Mouse (Mus musculus): ENCODE results near the gene Mdm1. TPM values are rescaled to one million over a fixed set of nuclear protein-coding genes. Genes with fewer than 3 reads are reported as not detected.

Mdm1 gene
- 47.2 and 48.7 TPM in 2 replicates for polyA plus RNA-seq (2016; fragmentation: Nextera tagmentation; extraction: Ambion mirVana)

DNA sequence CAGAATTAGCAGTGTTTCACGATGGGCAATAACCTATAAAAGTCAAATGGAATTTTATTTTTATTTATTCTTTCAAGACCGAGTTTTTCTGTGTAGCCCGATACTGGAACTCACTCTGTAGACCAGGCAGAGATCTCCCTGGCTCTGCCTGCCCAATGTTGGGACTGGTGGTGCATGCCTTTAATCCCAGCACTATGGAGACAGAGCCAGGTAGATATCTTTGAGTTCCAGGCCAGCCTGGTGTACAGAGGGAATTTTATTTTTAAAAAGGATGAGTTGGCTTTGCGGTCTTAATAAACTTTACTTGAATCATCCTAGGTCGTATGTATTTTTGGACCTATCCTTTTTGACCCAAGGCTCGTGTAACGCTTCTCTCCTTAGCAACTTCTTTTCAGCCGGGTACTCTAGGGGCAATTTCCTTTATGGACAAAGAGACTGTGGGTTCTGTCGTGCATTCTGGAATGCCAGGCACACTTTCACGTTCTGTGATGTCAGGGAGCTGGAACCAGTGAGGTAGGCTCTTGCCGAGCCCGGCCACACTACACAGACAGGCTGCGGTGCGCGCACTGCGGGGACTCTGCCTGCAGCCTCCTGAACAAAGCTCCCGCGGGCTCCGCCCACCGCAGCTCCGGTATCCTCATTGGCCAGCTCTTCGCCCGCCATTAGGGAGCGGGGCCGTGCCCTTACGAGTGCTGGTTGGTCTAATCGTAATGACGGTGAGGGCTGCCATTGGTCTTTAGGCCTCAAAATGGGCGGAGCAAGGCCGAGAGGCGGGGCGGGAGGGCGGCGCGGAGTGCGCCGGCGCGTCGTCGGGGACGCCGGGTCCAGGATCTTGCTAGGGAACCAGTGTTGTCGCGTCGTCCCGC is at the start of gene Mdm1:
Gene Mdm1 (plus strand): TSS at position 794 of the 866 bp plus-strand sequence.
- Histone ChIP-seq H3K4me3 (peak within 1 kb of the TSS; percentile 89), H3K4me1 (peaks cover 9% of the 10 kb centered on the region), H3K36me3 (peaks cover 14% of the 10 kb centered on the region; the same call in 1 of the 2 replicates), H3K27me3 (no peaks in the 10 kb centered on the region), H3K9me3 (no peaks in the 10 kb centered on the region), H3K4me2 (replicated peaks) (peak within 1 kb of the TSS; percentile 67), H3K27ac (peak within 1 kb of the TSS; percentile 83), H3K9ac (peak within 1 kb of the TSS; percentile 80)
- peak; percentile 100 for ATAC-seq (ENCODE audit: insufficient number of reproducible peaks, insufficient read depth, low FRiP score, low TSS enrichment)
- 6% methylated on average over 43 of the region's 47 CpGs for WGBS

DNA sequence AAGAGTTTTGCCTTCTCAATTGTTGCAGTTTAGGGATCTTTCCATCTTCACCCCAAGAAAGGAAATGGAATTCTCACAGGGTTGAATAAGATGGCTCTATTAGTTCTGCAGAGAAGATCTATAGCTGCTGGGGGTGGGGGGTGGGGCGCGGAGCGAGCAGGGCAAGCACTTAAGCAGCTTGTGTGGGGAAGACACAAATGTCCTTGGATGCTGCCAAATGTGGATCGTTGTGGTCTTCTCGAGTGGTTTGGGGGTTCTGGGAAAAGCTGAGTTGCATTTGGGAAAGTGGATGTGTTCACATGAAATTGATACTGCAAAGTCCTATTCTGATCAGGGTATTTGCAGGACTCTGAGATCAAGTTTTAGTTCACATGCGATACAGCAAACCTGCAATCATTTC is 48.9 kb upstream of the Mdm1 start:
- H3K9ac ChIP-seq: no peak overlapping the region
- no peak for ATAC-seq (ENCODE audit: insufficient number of reproducible peaks, insufficient read depth, low FRiP score, low TSS enrichment)
- no peaks in the 10 kb centered on the region for H3K36me3 ChIP-seq
- 78% methylated on average over 6 of the region's 6 CpGs for whole genome bisulfite sequencing
- H3K27ac ChIP-seq: peak overlapping the region; percentile 50
- no peaks in the 10 kb centered on the region for H3K9me3 ChIP-seq
- no peak overlapping the region for H3K4me2 ChIP-seq (replicated peaks)
- peaks cover 16% of the 10 kb centered on the region for H3K4me1 ChIP-seq
- H3K27me3 ChIP-seq: no peaks in the 10 kb centered on the region
- no peak overlapping the region for H3K4me3 ChIP-seq

DNA sequence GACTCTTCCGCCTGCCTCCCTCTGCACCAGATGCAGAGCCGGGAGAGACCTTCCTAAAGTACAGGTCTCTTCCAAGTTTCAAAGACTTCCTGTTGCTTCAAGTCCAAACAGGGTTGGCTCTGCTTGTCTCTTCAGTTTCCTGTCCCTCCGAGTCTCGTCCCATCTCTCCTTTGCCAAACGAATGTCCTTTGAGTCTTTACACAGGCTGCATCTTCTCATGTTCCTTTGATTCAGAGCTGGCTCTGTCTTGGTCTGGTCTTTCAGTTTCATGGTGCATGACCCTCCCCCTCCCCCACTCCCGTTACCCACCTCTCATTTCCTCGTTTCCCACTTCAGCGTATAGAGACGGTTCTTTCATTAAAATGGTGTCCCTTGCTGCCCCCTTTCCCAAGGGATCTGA is 47.9 kb upstream of the Mdm1 start:
- H3K4me3 ChIP-seq: no peak overlapping the region
- 62% methylated on average over 9 of the region's 9 CpGs for WGBS
- H3K27me3 ChIP-seq: no peaks in the 10 kb centered on the region
- no peak overlapping the region for H3K27ac ChIP-seq
- H3K4me2 ChIP-seq (replicated peaks): no peak overlapping the region
- no peaks in the 10 kb centered on the region for H3K9me3 ChIP-seq
- peaks cover 10% of the 10 kb centered on the region for H3K4me1 ChIP-seq
- ATAC-seq (ENCODE audit: insufficient number of reproducible peaks, insufficient read depth, low FRiP score, low TSS enrichment): no peak
- H3K36me3 ChIP-seq: no peaks in the 10 kb centered on the region
- no peak overlapping the region for H3K9ac ChIP-seq

DNA sequence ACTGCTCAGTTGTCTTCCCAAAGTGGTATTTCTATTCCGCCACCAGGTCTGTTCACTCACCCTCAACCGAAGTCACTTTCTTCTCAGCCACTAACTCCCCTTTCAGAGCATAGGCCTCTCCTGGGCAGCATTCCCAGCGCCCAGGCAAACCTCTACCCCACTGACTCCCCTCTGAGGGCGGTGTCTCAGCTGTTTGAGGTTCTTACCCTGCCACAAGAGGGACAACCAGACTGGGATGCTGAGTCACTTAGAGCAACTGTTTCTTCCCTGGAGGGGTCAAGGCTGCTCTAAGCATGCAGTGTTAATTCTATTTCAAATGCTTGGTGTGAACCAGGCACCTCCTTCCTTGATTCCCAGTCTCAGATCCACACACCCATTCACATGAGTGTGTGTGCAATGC is 46.8 kb upstream of the Mdm1 start:
- Histone ChIP-seq H3K27ac (no peak overlapping the region), H3K36me3 (no peaks in the 10 kb centered on the region), H3K4me2 (replicated peaks) (no peak overlapping the region), H3K9me3 (no peaks in the 10 kb centered on the region), H3K4me3 (no peak overlapping the region), H3K4me1 (peaks cover 10% of the 10 kb centered on the region), H3K9ac (no peak overlapping the region), H3K27me3 (no peaks in the 10 kb centered on the region)
- 79% methylated on average over 4 of the region's 4 CpGs for WGBS
- no peak for ATAC-seq (ENCODE audit: insufficient number of reproducible peaks, insufficient read depth, low FRiP score, low TSS enrichment)

DNA sequence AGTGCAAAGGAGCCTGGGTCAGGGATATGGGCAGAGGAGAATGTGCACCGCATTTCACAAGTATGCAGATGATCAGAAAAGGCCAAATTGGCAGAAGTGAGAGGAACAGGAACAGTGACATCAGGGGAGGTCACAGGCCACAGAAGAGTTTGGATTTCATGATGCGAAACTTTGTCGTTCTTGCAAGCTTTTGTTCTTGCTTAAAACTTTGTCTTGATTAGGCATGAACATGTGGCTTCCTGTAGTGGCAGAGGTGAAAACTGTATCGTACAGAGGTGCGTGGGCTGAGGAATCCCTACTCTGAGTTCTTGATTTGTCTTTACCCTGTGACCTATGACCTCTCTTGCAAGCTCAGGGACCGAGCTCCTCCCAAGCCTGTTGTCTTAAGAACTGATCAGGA is 45.4 kb upstream of the Mdm1 start:
- H3K4me2 ChIP-seq (replicated peaks): no peak overlapping the region
- H3K9me3 ChIP-seq: no peaks in the 10 kb centered on the region

DNA sequence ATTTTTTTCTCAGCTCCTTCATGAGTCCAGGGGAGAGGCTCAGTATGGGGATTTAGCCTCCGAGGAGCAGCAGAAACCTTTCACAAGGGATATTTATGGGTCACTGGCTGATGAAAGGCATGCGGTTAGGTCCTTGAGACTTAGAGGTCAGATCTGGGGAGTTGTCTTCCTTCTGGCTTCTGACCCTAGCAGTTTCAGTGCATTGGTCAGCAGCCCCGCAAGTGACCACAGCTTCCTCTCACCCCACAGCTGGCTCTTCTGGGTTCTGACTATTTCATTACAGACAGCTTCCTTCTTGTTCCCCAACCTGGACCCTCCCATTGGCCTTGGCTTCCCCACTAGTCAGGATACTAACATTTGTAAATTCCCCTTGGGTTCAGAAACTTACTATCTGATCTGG is 43.7 kb upstream of the Mdm1 start:
- Histone ChIP-seq H3K4me2 (replicated peaks) (no peak overlapping the region), H3K4me1 (no peaks in the 10 kb centered on the region; the same call in 1 of the 2 replicates), H3K9ac (no peak overlapping the region), H3K36me3 (no peaks in the 10 kb centered on the region), H3K27me3 (no peaks in the 10 kb centered on the region), H3K9me3 (no peaks in the 10 kb centered on the region), H3K4me3 (no peak overlapping the region), H3K27ac (no peak overlapping the region)
- no peak for ATAC-seq (ENCODE audit: insufficient number of reproducible peaks, insufficient read depth, low FRiP score, low TSS enrichment)
- WGBS: 84% methylated on average over 3 of the region's 3 CpGs

More for the DNA sequence above, 45.4 kb upstream of the Mdm1 start:
- Histone ChIP-seq H3K9ac (no peak overlapping the region), H3K27ac (no peak overlapping the region), H3K36me3 (no peaks in the 10 kb centered on the region), H3K27me3 (no peaks in the 10 kb centered on the region), H3K4me3 (no peak overlapping the region), H3K4me1 (peaks cover 10% of the 10 kb centered on the region)
- ATAC-seq (ENCODE audit: insufficient number of reproducible peaks, insufficient read depth, low FRiP score, low TSS enrichment): no peak
- 83% methylated on average over 6 of the region's 6 CpGs for WGBS

DNA sequence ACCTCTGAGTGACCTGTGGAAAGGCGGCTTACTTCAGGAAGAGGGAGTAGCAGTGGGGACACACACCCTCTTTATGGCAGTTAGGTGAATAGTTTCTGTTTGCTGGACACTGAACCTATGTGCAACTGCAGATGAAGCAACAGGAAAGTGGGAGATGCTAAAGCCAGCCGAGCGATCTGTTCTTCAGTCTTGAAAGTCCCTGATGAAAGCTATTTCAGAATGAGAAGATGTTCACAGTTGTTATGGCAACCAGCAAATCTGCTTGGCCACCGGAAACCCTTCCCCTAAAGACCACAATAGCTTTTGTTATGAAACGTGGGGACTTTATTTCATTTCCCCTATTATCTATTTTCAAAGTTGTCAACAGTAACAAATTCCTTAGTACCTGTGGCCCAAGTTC is 41.0 kb upstream of the Mdm1 start:
- no peak overlapping the region for H3K4me3 ChIP-seq
- no peak for ATAC-seq (ENCODE audit: insufficient number of reproducible peaks, insufficient read depth, low FRiP score, low TSS enrichment)
- no peak overlapping the region for H3K27ac ChIP-seq
- H3K27me3 ChIP-seq: 0 out of 2 replicates have a peak, but pooled peaks cover 6% of the 10 kb centered on the region
- whole genome bisulfite sequencing: 82% methylated on average over 5 of the region's 5 CpGs
- H3K4me2 ChIP-seq (replicated peaks): no peak overlapping the region
- no peaks in the 10 kb centered on the region for H3K4me1 ChIP-seq
- H3K36me3 ChIP-seq: no peaks in the 10 kb centered on the region
- H3K9ac ChIP-seq: no peak overlapping the region
- H3K9me3 ChIP-seq: no peaks in the 10 kb centered on the region

DNA sequence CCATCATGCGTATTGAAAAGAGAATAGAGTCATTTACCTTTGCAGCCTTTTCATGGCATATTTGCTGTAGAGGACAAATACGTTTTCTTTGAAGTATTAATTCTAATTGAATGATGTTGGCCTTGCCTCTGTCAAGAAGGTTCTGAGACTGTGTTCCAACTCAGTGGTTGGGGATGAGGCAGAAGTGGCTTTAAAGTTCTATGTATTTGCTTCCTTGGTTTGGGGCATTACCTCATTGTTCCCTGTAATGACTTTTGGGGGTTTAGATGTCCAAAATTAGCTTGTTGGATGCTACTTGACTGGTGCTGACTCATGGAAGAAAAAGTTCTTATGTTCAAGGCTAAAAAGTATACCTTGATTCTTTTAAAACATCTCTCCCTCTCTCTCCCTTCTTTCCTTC is 40.6 kb upstream of the Mdm1 start:
- Histone ChIP-seq H3K4me1 (no peaks in the 10 kb centered on the region), H3K27ac (no peak overlapping the region), H3K27me3 (0 out of 2 replicates have a peak, but pooled peaks cover 6% of the 10 kb centered on the region), H3K36me3 (no peaks in the 10 kb centered on the region), H3K4me2 (replicated peaks) (no peak overlapping the region), H3K9ac (no peak overlapping the region), H3K9me3 (no peaks in the 10 kb centered on the region), H3K4me3 (no peak overlapping the region)
- ATAC-seq (ENCODE audit: insufficient number of reproducible peaks, insufficient read depth, low FRiP score, low TSS enrichment): no peak
- WGBS: 83% methylated on average over 2 of the region's 2 CpGs

DNA sequence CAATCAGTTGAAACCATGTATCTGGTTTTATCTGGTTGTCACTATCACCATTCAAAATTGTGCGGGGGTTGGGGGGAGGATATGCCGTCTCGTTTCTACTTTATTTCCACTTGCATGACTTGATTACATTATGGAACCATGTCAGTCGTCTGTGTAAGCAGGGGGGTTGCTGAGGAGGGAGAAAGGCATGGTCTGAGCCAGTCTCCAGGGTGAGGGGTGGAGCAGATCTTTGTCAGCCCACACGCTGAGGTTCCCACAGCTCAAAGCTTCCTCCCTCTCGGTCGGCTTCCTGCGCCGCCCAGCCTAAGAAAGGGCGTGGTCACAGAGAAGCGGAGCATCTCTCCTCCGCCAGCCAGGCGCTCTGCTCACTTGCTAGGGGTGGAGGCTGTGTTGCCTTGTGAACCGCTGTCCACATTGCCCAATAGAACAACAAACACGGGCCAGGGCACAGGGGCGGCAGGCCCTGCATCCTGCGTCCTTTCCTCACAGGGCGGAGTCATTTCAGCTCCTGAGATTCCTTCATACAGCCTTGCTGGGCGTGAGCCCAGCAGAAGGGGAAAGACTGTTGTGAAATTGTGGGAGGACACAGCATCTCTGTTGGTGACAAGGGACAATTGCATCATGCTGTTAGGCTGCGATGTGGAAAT is 38.5 kb upstream of the Mdm1 start:
- Histone ChIP-seq H3K36me3 (no peaks in the 10 kb centered on the region), H3K27ac (peak overlapping the region; percentile 48; the same call in 1 of the 2 replicates), H3K4me1 (no peaks in the 10 kb centered on the region), H3K4me3 (peak overlapping the region; percentile 39), H3K4me2 (replicated peaks) (peak overlapping the region; percentile 54), H3K9ac (peak overlapping the region; percentile 40), H3K9me3 (no peaks in the 10 kb centered on the region), H3K27me3 (0 out of 2 replicates have a peak, but pooled peaks cover 6% of the 10 kb centered on the region)
- 3% methylated on average over 20 of the region's 20 CpGs for WGBS
- ATAC-seq (ENCODE audit: insufficient number of reproducible peaks, insufficient read depth, low FRiP score, low TSS enrichment): peak; percentile 90; the same call in 1 of the 2 replicates

DNA sequence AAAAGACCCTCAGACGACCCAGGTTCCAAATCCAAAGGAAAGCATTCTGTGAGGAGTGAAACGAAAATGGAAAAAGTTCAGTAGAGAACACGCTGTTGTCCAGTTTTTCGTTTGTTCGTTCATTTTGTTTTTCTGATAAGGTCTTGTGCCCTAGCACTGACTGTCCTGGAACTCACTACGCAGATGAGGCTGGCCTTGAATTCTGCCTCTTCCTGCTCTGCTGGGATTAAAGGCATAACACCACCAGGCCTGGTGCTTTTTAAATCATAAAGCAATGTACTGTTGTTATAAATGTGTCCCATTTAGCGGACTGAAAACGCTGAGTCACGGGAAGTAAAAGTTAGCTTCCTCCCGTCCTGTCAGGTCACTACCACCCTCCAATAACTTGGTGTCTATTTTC is 37.7 kb upstream of the Mdm1 start:
- Histone ChIP-seq H3K4me1 (no peaks in the 10 kb centered on the region), H3K9me3 (no peaks in the 10 kb centered on the region), H3K4me2 (replicated peaks) (no peak overlapping the region), H3K27ac (no peak overlapping the region), H3K36me3 (no peaks in the 10 kb centered on the region), H3K4me3 (no peak overlapping the region), H3K9ac (no peak overlapping the region), H3K27me3 (0 out of 2 replicates have a peak, but pooled peaks cover 6% of the 10 kb centered on the region)
- 78% methylated on average over 10 of the region's 10 CpGs for WGBS
- no peak for ATAC-seq (ENCODE audit: insufficient number of reproducible peaks, insufficient read depth, low FRiP score, low TSS enrichment)

DNA sequence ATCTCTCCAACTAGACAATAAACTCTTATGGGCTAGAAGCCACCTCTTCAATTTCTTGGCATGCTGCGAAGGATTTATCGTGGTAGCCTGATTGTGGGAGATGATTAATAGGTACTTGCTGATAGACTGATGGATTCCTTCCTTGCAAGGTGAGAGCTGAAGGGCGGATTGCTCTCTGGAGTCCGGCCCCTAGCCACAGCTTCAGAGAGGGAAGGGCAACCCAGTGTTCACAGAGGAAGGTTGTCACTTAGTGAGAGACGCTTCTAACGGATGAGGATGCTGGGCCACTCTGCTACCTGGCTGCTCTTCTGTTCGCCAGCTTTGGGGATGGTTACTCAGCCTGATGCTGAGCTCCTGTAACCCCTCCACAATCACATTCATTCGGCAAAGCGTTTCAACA is 34.6 kb upstream of the Mdm1 start:
- no peak for ATAC-seq (ENCODE audit: insufficient number of reproducible peaks, insufficient read depth, low FRiP score, low TSS enrichment)
- H3K9me3 ChIP-seq: no peaks in the 10 kb centered on the region
- peaks cover 3% of the 10 kb centered on the region; the same call in 1 of the 2 replicates for H3K4me1 ChIP-seq
- WGBS: 84% methylated on average over 9 of the region's 9 CpGs
- H3K9ac ChIP-seq: no peak overlapping the region
- no peak overlapping the region for H3K27ac ChIP-seq
- no peak overlapping the region for H3K4me3 ChIP-seq
- H3K4me2 ChIP-seq (replicated peaks): no peak overlapping the region
- H3K36me3 ChIP-seq: no peaks in the 10 kb centered on the region
- H3K27me3 ChIP-seq: 0 out of 2 replicates have a peak, but pooled peaks cover 6% of the 10 kb centered on the region

Measured in embryonic facial prominence, embryonic 12.5 days (tissue).